In genomic region chr13:33563366-33563765, GRCm38 (mm10) we compare ENCODE assay signal across 12 mouse cellular contexts.
"Had no signal": no experiment of that assay in that cellular context is flagged by ENCODE, and none has a peak within 500 bp of the region (broad histone marks: within the 10 kb centered on the region; RNA-seq: fewer than 3 reads in every experiment).

No protein-coding gene starts in this region.

- DNase-seq: retina, postnatal 1 day; right cerebral cortex, adult 18-20 months; right cerebral cortex, postnatal 14 days; right cerebral cortex, postnatal 25 days; right cerebral cortex, postnatal 4 days; spleen, adult 18-20 months; thymus, adult 18-20 months; thymus, adult 2 months; thymus, postnatal 14 days; thymus, postnatal 25 days; thymus, postnatal 36 days; thymus, postnatal 4 days had no signal
